Mouse (Mus musculus): ENCODE results near the gene Tmem56.

GRCm38 (mm10) chr3:121260041-121260440, 22.9 kb downstream of the Tmem56 start:
- TF ChIP-seq CTCF (IDR thresholded peaks at IDR 0.05) (no peak), EP300 (IDR thresholded peaks at IDR 0.05; ENCODE audit: insufficient read depth, low read depth, low read length) (no peak)
